Mouse (Mus musculus): Measurements from ENCODE around the gene Fam53b. TPM values are rescaled to one million over a fixed set of nuclear protein-coding genes. Genes with fewer than 3 reads are reported as not detected.
A peak's percentile ranks its signal among the peaks of the same experiment; 100 is the strongest.

Gene Fam53b
- polyA plus RNA-seq, 1 experiment from 2014 or later = 36.3 TPM

- TF ChIP-seq CTCF (IDR thresholded peaks at IDR 0.05) = no peak
- H3K27me3 ChIP-seq = no peaks in the 10 kb centered on the region
- in situ Hi-C loops (cut with MboI; ENCODE audit: low pct_unique_long_range_greater_than_20kb) = no loop called here
- peak; percentile 26 for ATAC-seq
- ChIA-PET CTCF (interaction anchor here (0.9 to 1.7 kb wide), 5 partner anchors 16 to 99 kb away, joined by 3 to 4 read pairs (median 4); no protein-coding TSS in a partner anchor), POLR2A (interaction anchor here (0.8 to 0.9 kb wide), 2 partner anchors 10 to 142 kb away, joined by 3 to 5 read pairs; no protein-coding TSS in a partner anchor)
- DNase-seq (ENCODE audit: low read depth, low spot score) = peak; percentile 50
These were observed 100.1 kb downstream of the Fam53b start for GRCm38 (mm10) chr7:132713483-132714126.

DNA sequence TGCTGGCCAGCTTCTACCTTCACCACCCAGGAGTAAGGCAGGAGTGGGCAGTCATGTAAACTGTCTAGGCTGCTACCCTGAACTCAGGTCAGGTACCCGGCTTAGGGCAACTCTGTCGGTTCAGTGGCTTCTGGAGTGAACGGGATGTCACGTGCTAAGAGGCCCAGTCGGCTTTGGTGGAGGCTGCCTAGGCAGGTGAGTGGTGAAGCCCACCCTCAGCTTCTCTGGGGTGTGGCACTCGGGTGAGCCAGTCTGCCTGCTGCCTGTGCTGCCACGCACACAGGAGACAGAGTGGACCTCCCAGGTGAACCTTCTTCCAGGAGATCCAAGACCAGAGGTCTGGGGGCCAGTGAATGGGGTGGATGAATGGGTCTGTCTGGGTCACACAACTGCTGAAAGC, 100.7 kb downstream of the Fam53b start:
- TF ChIP-seq CTCF (IDR thresholded peaks at IDR 0.05) = no peak
- no peak for ATAC-seq
- in situ Hi-C loops (cut with MboI; ENCODE audit: low pct_unique_long_range_greater_than_20kb) = no loop called here
- no peak for DNase-seq (ENCODE audit: low read depth, low spot score)
- H3K27me3 ChIP-seq = no peaks in the 10 kb centered on the region
- ChIA-PET CTCF (interaction anchor here (1.0 to 1.5 kb wide), 3 partner anchors 16 to 99 kb away, joined by 3 to 4 read pairs (median 4); no protein-coding TSS in a partner anchor), POLR2A (interaction anchor here (0.8 to 0.9 kb wide), 2 partner anchors 11 to 142 kb away, joined by 3 to 5 read pairs; no protein-coding TSS in a partner anchor)

DNA sequence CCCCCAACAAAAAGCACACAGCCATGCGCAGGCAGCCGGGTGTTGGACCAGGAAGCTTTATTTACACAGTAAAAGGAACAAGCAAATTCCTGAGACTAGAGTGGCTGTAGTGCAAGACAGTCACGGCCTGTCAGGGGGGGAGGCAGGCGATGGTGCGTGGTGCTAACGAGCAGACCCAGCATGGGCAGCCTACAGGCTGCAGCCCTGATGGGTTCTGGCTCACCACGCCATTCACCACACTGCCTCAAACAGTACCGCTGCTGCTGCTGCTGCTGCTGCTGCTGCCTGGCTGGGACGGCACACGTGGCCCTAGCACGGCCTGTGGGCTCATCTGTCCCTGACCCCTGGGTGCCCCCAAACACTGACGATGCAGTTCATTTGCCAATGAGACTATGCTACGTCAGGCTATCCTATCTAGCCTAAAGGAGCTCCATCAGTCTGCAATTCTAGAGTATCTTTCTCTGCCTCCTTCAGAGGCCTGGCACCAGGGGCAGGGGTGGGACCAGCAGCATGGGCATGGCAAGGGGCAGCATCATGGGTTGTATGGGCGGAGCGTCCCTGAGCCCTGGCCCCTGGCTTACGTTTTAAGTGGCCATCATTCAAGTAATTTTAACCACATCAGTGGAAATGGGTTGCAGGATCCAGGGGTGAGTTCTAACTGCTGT, 101.5 kb downstream of the Fam53b start:
- no peak for ATAC-seq
- in situ Hi-C loops (cut with MboI; ENCODE audit: low pct_unique_long_range_greater_than_20kb) = no loop called here
- no peak for TF ChIP-seq CTCF (IDR thresholded peaks at IDR 0.05)
- no peak for DNase-seq (ENCODE audit: low read depth, low spot score)
- no peaks in the 10 kb centered on the region for H3K27me3 ChIP-seq
- POLR2A ChIA-PET = interaction anchor here (0.8 kb wide), 1 partner anchor 10 kb away, joined by 4 read pairs; no protein-coding TSS in a partner anchor
- CTCF ChIA-PET = interaction anchor here (1.5 kb wide), 1 partner anchor 15 kb away, joined by 4 read pairs; no protein-coding TSS in a partner anchor

- ChIA-PET POLR2A (interaction anchor here (0.8 kb wide), 1 partner anchor 10 kb away, joined by 4 read pairs; no protein-coding TSS in a partner anchor), CTCF (no interaction called here)
- no peak for ATAC-seq
- TF ChIP-seq CTCF (IDR thresholded peaks at IDR 0.05) = no peak
- H3K27me3 ChIP-seq = no peaks in the 10 kb centered on the region
- no peak for DNase-seq (ENCODE audit: low read depth, low spot score)
- in situ Hi-C loops (cut with MboI; ENCODE audit: low pct_unique_long_range_greater_than_20kb) = no loop called here
These were observed 102.1 kb downstream of the Fam53b start for GRCm38 (mm10) chr7:132711579-132711978.

- H3K27me3 ChIP-seq = no peaks in the 10 kb centered on the region
- ChIA-PET CTCF (no interaction called here), POLR2A (no interaction called here)
- no peak for DNase-seq (ENCODE audit: low read depth, low spot score)
- in situ Hi-C loops (cut with MboI; ENCODE audit: low pct_unique_long_range_greater_than_20kb) = no loop called here
- TF ChIP-seq CTCF (IDR thresholded peaks at IDR 0.05) = no peak
- ATAC-seq = no peak
These were observed 108.6 kb downstream of the Fam53b start for GRCm38 (mm10) chr7:132705130-132705529.

DNA sequence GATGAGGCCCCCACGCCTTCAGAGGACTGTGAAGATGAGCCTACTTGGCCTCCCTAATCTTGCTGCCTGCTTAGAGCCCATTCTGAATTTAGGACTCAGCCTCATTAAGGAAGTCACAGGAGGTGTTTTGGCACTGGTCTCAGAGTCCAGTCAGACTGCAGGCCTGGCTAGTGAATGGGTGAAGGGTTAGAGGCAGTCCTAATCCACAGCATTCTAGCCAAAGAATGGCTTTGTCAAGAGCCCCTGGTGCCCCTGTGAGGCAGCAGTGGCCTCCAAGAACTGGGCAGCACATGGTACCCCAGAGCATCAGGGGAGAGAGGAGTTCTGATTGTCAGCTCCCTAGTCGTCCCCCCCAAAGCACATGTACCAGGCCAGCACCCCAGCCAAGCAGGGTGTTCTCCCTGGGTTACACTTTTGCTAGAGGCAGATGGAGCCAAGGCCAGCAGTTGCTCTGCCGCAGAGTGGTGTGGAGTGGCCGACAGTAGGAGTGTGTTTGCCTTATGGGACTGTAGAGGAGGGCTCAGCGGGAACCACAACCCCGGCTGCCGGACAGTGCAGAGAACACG, 109.3 kb downstream of the Fam53b start:
- no peak for TF ChIP-seq CTCF (IDR thresholded peaks at IDR 0.05)
- in situ Hi-C loops (cut with MboI; ENCODE audit: low pct_unique_long_range_greater_than_20kb) = no loop called here
- POLR2A ChIA-PET = no interaction called here

GRCm38 (mm10) chr7:132703515-132704309, 110.0 kb downstream of the Fam53b start:
- in situ Hi-C loops (cut with MboI; ENCODE audit: low pct_unique_long_range_greater_than_20kb) = no loop called here
- no peak for TF ChIP-seq CTCF (IDR thresholded peaks at IDR 0.05)
- ATAC-seq = no peak
- CTCF ChIA-PET = no interaction called here
- no peaks in the 10 kb centered on the region for H3K27me3 ChIP-seq
- POLR2A ChIA-PET = no interaction called here
- no peak for DNase-seq (ENCODE audit: low read depth, low spot score)

More for the DNA sequence above, 109.3 kb downstream of the Fam53b start:
- CTCF ChIA-PET = no interaction called here
- no peaks in the 10 kb centered on the region for H3K27me3 ChIP-seq
- ATAC-seq (no peak), DNase-seq (ENCODE audit: low read depth, low spot score) (no peak)

DNA sequence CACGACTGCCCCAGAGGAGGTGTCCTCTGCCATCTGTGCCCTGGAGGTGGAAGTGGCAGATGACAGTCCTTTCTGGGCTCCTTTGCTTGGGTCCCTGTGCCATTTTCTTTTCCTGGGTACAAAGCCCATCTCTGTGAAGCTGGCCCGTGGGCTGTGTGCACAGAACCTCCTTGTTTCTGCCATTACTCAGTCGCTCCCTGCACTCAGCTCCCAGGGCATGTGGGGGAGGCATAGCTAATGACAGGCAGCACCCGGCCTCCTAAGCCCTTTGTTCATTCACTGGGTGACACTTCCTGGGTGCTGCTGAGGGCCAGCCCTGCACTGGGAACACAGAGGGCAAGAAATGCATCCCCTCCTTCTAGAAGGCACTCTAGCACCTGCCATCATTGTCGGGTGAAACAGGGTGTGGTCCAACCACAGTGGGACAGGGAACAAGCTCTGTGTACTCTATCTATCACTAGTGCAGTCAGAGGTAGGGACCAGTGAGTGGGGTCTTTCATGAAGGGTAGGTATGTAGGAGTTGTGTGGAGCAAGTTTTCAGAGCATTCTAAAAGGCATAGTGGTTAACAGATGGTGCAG, 111.1 kb downstream of the Fam53b start:
- ATAC-seq (no peak), DNase-seq (ENCODE audit: low read depth, low spot score) (no peak)
- in situ Hi-C loops (cut with MboI; ENCODE audit: low pct_unique_long_range_greater_than_20kb) = no loop called here
- no peak for TF ChIP-seq CTCF (IDR thresholded peaks at IDR 0.05)
- no peaks in the 10 kb centered on the region for H3K27me3 ChIP-seq
- POLR2A ChIA-PET = no interaction called here
- CTCF ChIA-PET = no interaction called here

GRCm38 (mm10) chr7:132702024-132702423, 111.7 kb downstream of the Fam53b start:
- ChIA-PET CTCF (interaction anchor here (1.5 kb wide), 1 partner anchor 10 kb away, joined by 3 read pairs; no protein-coding TSS in a partner anchor), POLR2A (no interaction called here)
- H3K27me3 ChIP-seq = no peaks in the 10 kb centered on the region
- TF ChIP-seq CTCF (IDR thresholded peaks at IDR 0.05) = no peak
- ATAC-seq (no peak), DNase-seq (ENCODE audit: low read depth, low spot score) (no peak)
- in situ Hi-C loops (cut with MboI; ENCODE audit: low pct_unique_long_range_greater_than_20kb) = no loop called here

- TF ChIP-seq CTCF (IDR thresholded peaks at IDR 0.05) = no peak
- in situ Hi-C loops (cut with MboI; ENCODE audit: low pct_unique_long_range_greater_than_20kb) = no loop called here
- no peaks in the 10 kb centered on the region for H3K27me3 ChIP-seq
- DNase-seq (ENCODE audit: low read depth, low spot score) (no peak), ATAC-seq (no peak)
- ChIA-PET POLR2A (no interaction called here), CTCF (interaction anchor here (1.5 kb wide), 1 partner anchor 9 kb away, joined by 3 read pairs; no protein-coding TSS in a partner anchor)
These were observed 112.3 kb downstream of the Fam53b start for GRCm38 (mm10) chr7:132701412-132701811.

Data from Patski (cell line).